Mouse (Mus musculus) right cerebral cortex, adult 18-20 months (tissue): ENCODE measurements around the gene Tarm1.

ENCODE experiments used
- DNase-seq: peaks from one replicate; pipeline ENCODE4 v3.0.0; 2022; ENCODE audit warnings: mixed read lengths

Tarm1 gene

DNA sequence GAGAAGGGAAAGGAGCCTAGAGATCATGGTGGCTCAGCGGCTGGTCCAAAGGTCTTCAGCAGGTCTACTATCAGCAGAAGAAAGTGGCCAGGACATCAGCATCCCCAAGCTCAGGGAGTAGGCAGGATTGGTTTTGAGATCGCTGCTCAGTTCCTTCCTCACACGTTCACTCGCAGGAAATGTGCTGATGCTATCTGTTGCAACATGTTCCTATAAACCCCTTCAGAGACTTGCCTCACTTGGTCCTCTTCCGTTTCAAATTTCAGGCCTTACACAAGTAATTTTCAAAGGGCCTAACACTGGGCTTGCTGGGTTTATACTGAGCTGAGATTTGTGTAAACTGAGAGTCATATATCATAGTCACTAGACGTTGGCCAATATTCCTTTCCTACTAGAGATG is at the start of gene Tarm1:
Gene Tarm1, minus strand, starts transcription at position 186 of the 400 bp plus-strand sequence.
- no peak for DNase-seq

DNA sequence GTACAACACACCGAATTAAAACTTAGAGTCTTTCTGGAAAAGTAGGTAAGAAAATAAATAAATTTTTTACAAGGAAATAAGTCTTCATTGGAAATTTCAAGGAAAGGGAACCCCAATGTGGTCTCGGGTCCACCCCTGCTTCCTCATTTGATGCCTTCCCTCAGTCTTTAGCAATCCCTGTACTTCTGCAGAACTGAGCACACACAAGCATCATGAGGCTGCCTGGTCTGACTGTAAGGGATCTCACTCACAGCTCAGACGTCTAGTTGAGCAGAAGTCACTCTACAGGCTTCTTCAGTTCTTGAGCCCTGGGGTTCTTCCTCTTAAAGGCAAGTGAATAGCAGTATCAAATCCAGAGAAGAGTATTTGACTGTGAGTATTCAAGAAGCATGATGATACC is 3.5 kb upstream of the Tarm1 start:
- DNase-seq: no peak

DNA sequence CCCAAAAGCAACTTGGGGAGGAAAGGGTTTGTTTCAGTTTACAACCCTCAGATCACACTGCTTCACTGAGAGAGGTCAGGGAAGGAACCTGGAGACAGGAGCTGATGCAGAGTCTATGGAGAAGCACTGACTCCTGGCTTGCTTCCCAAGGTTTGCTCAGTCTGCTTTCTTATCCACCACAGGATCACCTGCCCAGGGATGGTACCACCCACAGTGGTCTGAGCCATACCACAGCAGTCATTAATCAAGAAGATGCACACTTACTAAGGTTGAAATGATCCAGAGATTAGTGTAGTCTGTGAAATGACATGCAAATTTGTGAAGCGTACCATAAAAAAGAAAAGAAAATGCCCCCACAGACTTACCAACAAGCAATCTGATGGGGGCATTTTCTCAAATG is 2.0 kb downstream of the Tarm1 start:
- DNase-seq: no peak

DNA sequence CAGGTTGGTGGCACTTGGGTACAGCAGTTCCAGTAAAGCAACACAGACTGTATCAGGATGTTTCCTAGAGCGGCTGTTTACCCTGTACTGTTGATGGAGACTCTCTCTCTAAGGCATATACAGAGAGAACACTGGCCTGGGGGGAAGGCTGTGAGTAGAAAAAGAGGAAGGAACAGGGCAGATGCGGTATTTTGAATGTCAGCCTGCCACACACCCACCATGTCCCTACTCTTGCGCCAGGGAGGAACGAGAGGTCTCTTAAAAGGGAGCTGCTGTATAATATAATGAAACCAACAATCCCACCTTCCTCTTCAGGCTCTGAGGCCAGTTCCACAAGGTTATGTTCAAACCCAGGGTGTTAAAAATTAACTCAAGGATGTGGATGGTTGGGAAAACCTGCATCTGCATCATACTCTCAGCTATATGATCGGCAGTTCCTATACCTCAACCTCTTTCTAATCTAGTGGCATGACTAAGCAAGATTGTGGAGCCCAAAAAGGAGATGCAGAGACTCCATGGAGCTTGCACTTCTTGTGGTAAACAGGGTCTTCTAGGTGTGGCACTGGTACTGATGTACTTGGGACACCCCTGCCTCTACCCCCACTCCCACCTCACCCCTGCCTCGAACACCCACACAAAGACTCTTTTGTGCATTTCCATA is 20.3 kb downstream of the Tarm1 start:
- DNase-seq: no peak

DNA sequence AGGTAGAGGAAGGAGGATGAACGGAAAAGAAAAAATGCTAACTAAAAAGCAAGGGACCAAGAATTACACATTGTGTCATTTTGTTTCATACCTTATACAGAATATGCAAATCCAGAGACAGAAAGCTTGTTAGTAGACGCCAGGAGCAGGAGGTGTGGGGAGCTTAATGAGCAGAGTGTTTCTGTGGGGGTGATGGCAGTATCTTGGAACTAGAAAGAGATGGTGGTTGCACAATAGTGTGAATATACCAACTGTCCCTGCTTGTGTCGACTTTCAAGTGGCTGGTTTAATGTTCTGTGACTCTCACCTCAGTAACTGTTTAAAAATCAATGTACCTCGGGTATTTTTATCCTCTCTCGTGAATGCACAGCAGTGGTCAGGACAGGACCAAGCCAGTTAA is 25.7 kb downstream of the Tarm1 start:
- DNase-seq: peak; percentile 57

DNA sequence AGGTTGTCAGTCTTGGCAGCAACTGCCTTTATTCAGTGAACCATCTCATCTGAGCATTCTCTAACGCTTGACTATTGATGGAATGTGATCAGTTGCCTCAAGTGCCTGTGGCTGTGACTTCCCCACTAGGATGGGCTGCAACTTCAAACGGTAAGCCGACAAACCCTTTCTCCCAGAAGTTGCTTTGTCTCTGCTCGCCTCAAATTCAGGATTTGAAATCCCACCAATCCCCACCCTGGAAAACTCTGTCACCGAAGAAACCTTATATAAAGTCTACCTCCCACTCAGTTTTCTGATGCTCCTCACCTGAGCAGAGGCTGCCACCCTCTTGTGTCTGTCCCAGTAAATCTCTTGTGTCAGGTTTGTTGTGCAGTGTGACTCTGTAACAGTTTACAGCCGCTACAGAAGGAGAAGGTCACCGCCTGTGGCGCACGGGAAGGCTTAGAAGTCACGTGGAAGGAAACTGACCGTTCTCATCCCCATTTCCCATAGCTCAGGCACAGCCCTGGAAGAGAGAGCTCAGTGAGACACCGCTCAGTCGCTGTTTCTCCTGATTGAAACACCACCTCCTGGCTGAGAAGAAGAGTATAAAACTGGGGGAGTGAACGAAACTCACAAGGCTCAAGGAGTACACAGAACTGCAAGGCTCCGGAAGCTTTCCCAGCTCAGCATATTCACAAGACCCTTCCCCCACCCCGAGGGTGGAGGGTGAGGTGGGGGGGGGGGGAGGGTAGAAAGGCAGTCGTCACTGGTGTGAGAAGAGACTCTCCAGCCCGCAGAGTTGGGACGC is 27.9 kb downstream of the Tarm1 start:
- no peak for DNase-seq

DNA sequence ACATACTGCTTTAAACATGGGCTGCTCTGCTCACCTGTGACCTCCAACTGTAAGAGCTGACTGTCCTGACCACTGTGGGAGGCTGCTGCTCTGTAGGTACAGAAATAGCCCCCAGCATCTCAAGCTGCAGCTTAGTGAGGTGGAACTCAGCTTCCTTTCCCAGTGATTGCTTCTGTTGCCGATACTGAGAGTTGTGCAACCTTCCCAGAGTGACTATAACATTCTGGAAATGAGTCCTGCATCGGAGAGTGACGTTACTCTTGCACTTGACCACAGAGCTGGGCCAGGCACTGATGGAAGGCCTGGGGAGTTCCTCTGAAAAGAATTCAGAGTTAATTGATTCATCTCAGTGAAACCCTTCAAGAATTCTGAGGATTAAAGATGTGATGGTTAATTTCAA is 29.6 kb downstream of the Tarm1 start:
- no peak for DNase-seq

DNA sequence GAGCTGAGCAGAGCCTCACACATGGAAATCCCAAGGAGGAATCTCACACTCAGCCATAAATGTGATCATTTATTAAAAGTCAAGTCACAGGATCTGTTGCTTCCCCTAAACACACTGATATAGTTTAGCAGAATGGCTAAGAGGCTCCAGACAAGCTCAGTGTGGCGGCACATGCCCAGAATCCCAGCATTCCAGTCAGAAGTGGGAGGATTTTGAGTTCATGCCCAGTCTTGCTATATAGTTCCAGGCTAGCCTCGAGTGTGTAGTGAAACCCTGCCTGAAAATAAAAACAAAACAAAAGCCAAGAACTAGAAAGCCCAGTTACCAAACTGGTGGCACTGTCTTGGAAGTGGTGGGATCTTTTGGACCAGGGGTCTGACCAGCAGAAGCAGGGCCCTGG is 33.8 kb downstream of the Tarm1 start:
- peak; percentile 52 for DNase-seq

DNA sequence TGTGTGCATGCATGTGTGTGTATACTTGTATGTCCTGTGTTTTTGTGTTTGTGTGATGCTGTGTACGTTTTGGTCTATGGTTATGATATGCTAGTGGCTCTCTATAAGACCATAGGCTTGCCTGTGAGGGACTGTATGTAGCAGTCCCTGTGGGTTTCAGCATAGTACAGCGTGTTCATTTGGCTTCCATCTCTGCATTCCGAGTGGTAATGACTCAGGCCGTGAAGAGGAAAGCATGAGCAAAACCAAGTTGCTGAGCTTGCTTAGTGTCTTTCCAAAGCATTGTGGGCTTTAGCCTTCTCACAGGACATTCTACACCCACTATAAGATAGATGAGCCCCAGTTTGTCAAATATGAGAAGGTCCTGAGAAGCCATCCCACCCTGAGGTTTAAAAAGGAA is 39.1 kb downstream of the Tarm1 start:
- no peak for DNase-seq

DNA sequence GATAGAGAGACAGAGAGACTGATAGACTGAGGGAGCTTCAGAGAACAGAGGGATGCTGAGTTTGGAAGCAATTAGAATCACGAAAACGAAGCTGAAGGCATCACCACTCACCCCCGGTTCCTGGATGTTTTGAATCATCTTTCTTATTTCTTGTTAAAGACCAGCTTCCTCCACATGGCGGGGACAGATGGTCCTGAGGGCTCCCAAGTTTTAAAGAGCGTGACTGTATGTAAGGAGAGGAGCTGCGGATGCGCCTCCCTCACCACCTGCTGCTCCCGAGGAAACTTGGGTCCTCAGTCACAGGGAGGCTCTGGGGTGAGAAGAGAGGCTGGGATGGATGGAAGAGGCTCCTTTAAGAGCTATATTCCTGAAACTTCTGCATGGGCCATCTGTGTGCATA is 42.2 kb downstream of the Tarm1 start:
- peak; percentile 77 for DNase-seq

DNA sequence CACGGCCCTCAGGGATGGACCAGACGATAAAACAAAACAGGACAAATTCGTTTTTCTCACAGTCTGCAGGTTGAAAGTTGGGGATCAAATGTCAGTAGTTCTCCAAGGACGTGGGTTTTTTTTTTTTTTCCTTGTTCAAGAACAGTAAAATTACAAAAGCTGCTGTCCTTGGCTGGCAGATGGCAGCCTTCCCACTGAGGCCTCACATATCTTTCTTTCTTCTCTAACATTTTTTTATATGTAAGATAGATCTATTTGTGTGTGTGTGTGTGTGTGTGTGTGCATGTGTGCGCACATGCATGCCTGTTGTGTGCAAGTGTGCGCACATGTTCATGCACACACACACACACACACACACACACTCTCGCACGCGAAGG is 44.6 kb downstream of the Tarm1 start:
- no peak for DNase-seq

DNA sequence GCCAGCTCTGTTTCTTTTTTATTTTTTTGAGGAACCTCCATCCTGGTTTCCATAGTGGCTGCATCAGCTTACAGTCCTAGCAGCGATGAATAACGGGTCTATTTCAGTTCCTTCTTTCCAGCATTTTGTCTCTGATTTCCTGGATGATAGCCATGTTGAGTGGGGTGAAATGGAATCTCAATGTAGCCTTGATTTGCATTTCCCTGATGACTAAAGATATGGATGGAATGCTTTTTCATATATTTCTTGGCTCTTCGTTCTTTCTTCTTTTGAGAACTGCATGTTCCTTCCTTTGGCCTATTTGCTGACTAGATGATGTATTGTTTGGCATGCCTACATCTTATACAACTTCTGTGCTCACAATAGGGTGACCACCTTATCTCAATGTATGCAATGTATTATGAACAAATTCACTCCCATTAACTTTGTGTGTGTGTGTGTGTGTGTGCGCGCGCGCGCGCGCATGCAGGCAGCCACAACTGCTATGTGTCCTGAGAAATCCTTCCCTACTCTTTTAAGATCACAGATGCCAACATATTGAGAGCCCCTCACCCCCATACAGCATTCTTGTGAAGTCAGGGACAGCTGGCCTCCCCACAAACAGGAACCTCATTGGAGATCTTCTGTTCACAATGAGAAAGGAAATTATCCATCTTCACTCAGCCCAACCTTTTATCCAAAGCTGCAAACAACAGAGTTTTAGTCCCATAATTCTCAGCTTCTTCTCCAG is 45.1 kb downstream of the Tarm1 start:
- peak; percentile 38 for DNase-seq

DNA sequence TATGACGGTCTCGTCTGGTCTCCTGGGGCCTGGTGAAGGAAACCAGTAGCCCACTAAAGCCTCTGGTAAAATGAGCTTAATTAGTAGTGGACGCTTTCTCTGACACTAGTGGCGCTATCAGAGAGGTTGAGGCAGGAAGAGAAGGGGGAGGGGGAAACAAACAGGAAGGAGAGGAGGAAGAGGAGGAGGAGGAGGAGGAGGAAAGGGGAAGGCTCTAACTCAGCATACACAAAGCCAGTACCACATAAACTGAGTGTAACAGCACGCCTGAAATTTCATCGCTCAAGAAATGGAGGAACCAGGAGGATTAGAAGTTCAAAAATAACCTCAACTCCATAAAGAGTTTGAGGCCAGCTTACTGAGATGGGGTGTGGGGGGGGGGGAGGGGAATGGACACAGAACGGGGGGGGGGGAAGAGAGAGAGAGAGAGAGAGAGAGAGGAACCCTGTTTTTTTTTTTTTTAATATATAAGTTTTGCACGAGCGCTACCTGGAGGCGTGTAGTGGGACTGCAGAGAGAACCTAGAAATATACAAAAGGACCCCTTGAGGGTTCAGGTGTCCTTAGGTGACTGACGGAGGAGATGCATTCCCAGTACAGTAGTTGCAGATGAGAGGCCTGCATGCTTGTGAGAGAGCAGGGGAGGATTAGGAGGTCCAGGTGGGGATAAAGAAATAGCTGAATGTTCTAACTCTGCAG is 48.8 kb downstream of the Tarm1 start:
- DNase-seq: no peak

DNA sequence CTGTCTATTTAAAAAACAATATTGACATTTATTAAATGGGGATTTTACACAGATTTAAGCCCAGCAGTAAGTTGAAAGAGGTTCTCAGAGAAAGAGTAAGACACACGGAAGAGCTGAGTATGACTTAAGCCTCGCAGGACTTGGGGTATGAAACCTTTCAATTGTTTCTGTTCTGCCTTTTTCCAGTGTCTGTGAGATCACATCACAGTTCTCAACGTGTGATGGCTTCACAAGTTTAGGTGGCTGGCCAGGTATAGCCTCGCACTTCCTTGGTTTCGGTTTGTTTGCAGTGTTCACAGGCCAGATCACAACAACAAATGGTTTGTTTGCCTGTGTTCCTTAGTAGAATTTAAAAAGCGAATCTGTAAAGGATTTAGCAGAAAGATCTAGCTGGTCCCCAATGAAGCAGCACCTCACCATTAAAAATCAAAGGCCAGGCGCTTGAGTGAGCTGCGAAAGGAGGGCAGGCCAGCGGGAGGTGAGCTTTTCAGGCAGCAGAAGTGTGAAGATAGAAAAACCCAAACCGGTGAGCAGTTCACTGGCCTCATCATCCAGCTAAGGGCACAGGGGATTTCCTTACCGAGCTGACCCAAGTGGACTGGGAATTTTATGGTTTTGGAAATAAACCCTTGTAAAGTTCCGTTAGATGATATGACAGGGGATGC is 49.5 kb downstream of the Tarm1 start:
- no peak for DNase-seq

DNA sequence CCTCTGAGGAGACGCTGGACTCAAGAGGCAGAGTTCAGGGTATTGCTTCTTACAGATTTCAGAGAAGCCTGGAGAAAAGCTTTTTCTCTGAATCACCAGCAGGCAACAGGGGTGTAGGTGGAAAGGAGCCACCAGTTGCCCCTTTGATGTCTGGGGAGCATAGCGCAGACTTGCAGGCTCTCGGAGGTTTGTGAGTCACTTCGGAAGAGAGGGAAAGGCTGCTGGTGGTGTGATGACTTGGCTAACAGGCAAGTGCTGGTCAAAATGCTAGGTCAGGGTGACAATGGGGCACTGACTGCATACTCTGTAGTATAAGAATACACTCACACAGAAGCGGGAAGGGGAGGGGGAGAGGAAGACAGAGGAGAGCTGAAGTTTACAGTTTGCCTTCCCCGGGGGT is 51.3 kb downstream of the Tarm1 start:
- no peak for DNase-seq

DNA sequence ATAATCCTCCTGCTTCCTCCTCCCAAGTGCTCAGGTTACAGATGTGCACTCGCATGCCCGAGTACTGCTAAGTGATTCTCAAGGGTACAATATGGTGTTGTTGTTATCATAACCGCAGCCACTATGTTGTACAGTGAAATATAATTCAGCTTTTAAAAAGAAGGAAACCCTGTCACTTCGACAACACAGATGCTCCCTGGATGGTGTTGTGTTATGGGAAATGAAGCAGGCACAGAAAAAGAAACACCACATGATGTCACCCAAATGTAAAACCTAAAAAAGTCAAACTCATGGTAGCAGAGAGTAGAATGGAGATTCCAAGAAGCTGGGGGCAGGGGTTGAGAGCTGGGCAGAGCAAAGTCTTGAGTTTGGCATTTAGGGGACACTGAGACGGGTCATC is 51.8 kb downstream of the Tarm1 start:
- DNase-seq: no peak

DNA sequence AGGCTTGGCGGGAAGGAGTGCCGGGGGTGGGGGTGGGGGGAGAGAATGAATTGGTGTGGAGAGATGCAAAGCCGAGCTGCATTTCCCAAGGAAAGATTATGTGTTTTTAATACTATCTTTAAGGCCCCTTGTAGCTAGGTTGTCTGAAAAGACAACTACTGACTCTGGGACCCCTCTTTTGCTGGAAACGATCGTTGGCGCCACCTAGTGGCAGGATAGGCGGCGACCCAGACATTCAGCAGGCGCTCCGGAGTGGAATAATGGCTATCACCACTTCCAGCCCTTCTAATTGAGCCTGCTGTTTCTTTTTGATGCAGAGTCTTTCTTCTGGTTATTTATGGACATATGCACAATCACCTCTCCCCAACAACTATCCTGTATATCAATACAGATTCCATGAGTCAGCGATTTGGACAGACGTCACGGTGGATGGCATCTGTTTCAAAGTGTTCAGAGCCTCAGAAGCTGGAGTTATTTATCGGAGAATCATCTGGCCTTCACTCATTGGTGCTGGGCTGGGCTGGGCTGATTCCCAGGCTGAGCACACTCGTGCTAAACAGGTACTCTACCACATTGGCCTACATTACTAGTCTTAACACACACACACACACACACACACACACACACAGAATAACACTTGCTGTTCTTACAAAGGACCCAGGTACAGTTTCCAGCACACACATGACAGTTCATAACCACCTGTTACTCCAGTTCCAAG is 53.5 kb downstream of the Tarm1 start:
- DNase-seq: peak; percentile 68

DNA sequence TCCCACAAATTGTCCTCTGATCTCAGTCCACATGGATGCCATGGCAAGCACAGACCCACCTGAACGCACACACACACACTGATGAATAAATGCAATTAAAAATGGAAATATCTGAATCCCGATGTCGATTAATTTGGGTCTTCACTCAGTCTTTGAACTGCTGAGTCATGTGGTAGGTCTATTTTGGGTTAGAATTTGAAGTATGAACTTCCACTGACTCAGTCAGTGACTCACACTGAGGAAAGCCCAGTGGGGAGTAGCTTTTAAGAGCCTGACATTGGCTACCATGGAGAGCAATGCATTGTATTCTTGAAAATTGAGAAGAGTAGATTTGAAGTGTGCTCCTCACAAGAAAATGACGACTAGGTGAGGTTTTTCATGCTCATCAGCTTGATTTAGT is 55.4 kb downstream of the Tarm1 start:
- no peak for DNase-seq

DNA sequence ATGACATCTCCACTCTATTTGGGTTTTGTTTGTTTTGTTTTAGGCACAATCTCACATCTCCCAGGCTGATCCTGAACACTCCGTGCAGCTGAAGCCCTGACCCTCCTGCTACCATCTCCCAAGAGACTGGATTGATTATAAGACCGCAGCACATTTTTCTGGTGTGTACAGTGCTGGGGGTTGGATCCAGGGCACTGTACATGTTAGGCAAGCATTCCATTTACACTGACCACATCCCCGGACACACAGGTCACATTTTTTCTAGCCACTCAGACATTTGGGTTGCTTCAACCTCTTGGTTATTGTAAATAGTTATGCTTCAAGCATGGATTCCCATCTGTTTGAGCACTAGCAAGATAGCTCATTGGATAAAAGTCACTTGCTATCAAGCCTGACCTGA is 55.8 kb downstream of the Tarm1 start:
- no peak for DNase-seq

DNA sequence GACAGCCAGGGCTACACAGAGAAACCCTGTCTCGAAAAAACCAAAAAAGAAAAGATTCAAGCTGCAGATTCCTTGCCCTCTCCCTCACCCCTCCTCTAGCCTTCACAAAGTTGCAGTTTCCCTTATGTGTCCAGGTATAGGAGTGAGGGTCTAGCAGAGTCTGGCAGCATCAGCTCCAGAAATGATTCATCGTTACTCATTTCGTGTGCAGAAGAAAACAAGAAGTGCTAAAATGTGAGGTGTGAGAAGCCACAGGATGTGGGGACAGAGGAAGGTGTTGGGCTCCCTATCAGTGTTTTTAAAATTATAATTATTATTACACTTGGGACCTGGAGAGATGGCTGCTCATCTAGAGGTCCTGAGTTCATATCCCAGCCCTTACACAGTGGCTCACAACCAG is 57.7 kb downstream of the Tarm1 start:
- DNase-seq: no peak

DNA sequence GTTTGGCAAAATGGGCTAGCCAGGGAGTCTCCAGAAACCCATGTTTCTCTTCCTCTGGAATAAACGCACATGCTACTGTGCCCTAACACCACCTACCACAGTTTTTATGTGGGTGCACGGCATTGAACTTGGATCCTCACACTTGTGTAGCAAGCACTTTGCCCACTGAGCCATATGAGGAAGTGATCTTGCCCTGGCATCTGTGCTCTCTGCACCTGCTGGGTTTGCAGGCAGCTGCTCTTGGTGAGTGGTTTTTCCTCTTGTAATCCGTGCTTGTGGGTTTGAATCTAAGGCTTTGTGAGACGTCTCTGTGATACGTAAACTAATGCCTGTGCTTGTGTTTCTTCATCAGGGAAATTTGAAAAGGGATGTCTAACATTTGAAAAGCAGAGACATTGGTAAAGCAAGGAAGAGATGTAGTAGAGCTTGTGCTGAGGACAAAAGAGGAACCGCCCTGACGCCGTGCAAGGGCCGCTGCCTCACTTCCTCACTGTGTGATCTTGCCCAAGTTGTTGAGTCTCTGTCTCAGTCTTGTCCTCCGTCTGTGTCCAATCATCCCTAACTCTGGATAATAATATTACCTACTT is 59.9 kb downstream of the Tarm1 start:
- no peak for DNase-seq

DNA sequence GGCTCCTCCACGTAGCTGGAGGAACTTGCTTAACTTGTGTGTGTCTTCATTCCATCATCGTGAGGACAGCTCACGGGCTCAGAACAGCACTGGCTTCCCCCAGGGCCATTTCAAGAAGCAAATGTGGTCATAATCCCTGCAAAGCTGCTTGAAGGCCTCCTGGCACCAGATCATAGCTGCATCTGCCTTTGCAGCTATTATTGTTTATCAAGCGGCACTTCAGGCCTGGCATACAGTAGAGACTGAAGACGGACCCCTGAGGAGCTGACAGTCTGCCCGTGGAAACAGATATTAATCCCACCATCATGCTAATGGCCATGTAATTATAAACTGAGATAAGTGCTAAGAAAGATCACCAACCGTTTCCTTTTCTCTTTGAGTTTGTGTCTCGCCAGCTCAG is 61.9 kb downstream of the Tarm1 start:
- DNase-seq: no peak
